Mouse (Mus musculus): Measurements from ENCODE around the gene Plxnc1. TPM values are rescaled to one million over a fixed set of nuclear protein-coding genes. Genes with fewer than 3 reads are reported as not detected.

Plxnc1 gene
- 4.5 and 9.4 TPM in 2 replicates for total RNA-seq (2014; rRNA removed; ENCODE audit: low replicate concordance)
- 1.4 and 1.5 TPM in 2 replicates for polyA plus RNA-seq (2015; fragmentation: Nextera tagmentation; extraction: Ambion mirVana)

DNA sequence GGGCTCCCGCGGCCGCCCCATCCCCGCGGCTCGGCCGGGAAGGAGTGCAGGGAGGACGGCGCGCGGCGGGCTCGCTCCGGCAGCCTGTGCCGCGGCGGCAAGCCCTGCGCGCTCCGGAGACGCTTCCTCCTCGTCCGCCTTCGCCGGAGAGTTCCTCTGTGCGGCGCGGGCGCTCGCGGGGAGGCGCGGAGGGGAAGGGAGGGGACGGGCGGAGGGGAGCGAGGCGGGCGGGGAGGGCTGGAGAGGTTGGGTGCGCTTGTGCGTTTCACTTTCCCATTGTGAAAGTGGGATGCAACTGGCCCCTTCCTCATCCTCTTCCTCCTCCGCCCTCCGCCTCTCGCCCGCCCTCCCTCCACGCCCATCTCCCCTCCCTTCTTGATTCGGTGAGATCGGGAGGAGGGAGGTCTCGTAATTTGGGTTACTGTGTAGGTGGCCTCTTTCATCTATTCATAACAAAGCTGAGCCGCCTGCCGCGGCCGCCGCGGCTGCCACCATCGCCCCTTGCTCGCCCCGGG is at the start of gene Plxnc1:
Gene Plxnc1 (minus strand): TSS at position 145 of the 515 bp plus-strand sequence.
- TF ChIP-seq CTCF (IDR thresholded peaks at IDR 0.05; ENCODE audit: low read depth) (no peak), EP300 (IDR thresholded peaks at IDR 0.05; ENCODE audit: low read depth) (no peak)
- H3K9me3 ChIP-seq (replicated peaks; ENCODE audit: control insufficient read depth, low read length) = no peaks in the 10 kb centered on the region

DNA sequence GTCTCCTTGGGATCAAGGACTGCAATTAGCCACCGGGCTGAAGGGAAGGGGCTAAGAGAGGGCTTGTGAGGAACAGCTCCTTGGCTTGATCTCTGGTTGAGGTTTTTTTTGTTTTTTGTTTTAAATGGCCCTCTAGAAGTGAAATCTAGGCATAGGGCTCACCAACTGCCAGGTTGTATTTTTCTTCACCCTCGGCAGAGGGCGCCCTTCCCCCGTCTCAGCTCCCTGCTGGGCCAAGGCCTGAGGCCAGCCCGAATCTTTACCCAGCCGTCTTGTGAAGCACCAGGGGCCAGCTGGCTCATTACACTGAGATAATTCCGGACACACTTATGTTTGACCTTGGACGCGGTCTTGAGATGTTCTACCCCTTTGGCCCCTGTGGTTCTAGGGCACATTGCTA is 47.5 kb upstream of the Plxnc1 start:
- TF ChIP-seq CTCF (IDR thresholded peaks at IDR 0.05; ENCODE audit: low read depth) = peak; percentile 82
- TF ChIP-seq EP300 (IDR thresholded peaks at IDR 0.05; ENCODE audit: low read depth) = 0 out of 2 replicates have a peak, but pooled peaks have one; percentile 29
- DNase-seq (ENCODE audit: low spot score) (peak; percentile 91), ATAC-seq (ENCODE audit: insufficient read depth, low read depth) (peak; percentile 53)
- Histone ChIP-seq H3K36me3 (replicated peaks; ENCODE audit: control insufficient read depth, insufficient read depth, low read length) (no peaks in the 10 kb centered on the region), H3K4me3 (ENCODE audit: low read depth, low read length) (peak overlapping the region; percentile 25; the same call in 1 of the 2 replicates), H3K9ac (replicated peaks; ENCODE audit: low read depth, low read length) (no peak overlapping the region), H3K4me1 (ENCODE audit: control insufficient read depth, insufficient read depth) (peaks cover 5% of the 10 kb centered on the region), H3K9me3 (replicated peaks; ENCODE audit: control insufficient read depth, low read length) (no peaks in the 10 kb centered on the region), H3K27me3 (ENCODE audit: control insufficient read depth, insufficient read depth, low read length) (no peaks in the 10 kb centered on the region), H3K27ac (ENCODE audit: low read depth) (peak overlapping the region; percentile 92), H3K4me2 (ENCODE audit: low read depth, low read length) (peak overlapping the region; percentile 55)
- 11% methylated on average over 9 of the region's 9 CpGs for WGBS

More for the DNA sequence above, at the start of gene Plxnc1:
- H3K4me2 ChIP-seq (ENCODE audit: low read depth, low read length) = peak within 1 kb of the TSS; percentile 99
- H3K27me3 ChIP-seq (ENCODE audit: control insufficient read depth, insufficient read depth, low read length) = peaks cover 55% of the 10 kb centered on the region
- under 1% methylated on average over 13 of the region's 57 CpGs for WGBS
- H3K9ac ChIP-seq (replicated peaks; ENCODE audit: low read depth, low read length) = peak within 1 kb of the TSS; percentile 61
- H3K4me3 ChIP-seq (ENCODE audit: low read depth, low read length) = peak within 1 kb of the TSS; percentile 82
- no peaks in the 10 kb centered on the region for H3K36me3 ChIP-seq (replicated peaks; ENCODE audit: control insufficient read depth, insufficient read depth, low read length)
- DNase-seq (ENCODE audit: low spot score) = peak; percentile 36
- peak within 1 kb of the TSS; percentile 18; the same call in 1 of the 2 replicates for H3K27ac ChIP-seq (ENCODE audit: low read depth)
- ATAC-seq (ENCODE audit: insufficient read depth, low read depth) = peak; percentile 45
- peaks cover 15% of the 10 kb centered on the region for H3K4me1 ChIP-seq (ENCODE audit: control insufficient read depth, insufficient read depth)

GRCm38 (mm10) chr10:94991564-94992097 is 47.0 kb upstream of the Plxnc1 start:
- Histone ChIP-seq H3K9ac (replicated peaks; ENCODE audit: low read depth, low read length) (peak overlapping the region; percentile 31), H3K4me1 (ENCODE audit: control insufficient read depth, insufficient read depth) (peaks cover 5% of the 10 kb centered on the region), H3K4me3 (ENCODE audit: low read depth, low read length) (peak overlapping the region; percentile 25), H3K27me3 (ENCODE audit: control insufficient read depth, insufficient read depth, low read length) (no peaks in the 10 kb centered on the region), H3K9me3 (replicated peaks; ENCODE audit: control insufficient read depth, low read length) (no peaks in the 10 kb centered on the region), H3K4me2 (ENCODE audit: low read depth, low read length) (peak overlapping the region; percentile 55), H3K36me3 (replicated peaks; ENCODE audit: control insufficient read depth, insufficient read depth, low read length) (no peaks in the 10 kb centered on the region), H3K27ac (ENCODE audit: low read depth) (peak overlapping the region; percentile 92)
- WGBS = 11% methylated on average over 17 of the region's 17 CpGs
- peak; percentile 44 for ATAC-seq (ENCODE audit: insufficient read depth, low read depth)
- DNase-seq (ENCODE audit: low spot score) = peak; percentile 84
- TF ChIP-seq CTCF (IDR thresholded peaks at IDR 0.05; ENCODE audit: low read depth) (peak; percentile 73), EP300 (IDR thresholded peaks at IDR 0.05; ENCODE audit: low read depth) (peak; percentile 19; the same call in 1 of the 2 replicates)

GRCm38 (mm10) chr10:94990768-94991563 is 46.3 kb upstream of the Plxnc1 start:
- no peak for TF ChIP-seq CTCF (IDR thresholded peaks at IDR 0.05; ENCODE audit: low read depth)
- TF ChIP-seq EP300 (IDR thresholded peaks at IDR 0.05; ENCODE audit: low read depth) = peak; percentile 92
- DNase-seq (ENCODE audit: low spot score) (peak; percentile 95), ATAC-seq (ENCODE audit: insufficient read depth, low read depth) (peak; percentile 89)
- no peaks in the 10 kb centered on the region for H3K36me3 ChIP-seq (replicated peaks; ENCODE audit: control insufficient read depth, insufficient read depth, low read length)
- H3K4me2 ChIP-seq (ENCODE audit: low read depth, low read length) = peak overlapping the region; percentile 55
- peak overlapping the region; percentile 25 for H3K4me3 ChIP-seq (ENCODE audit: low read depth, low read length)
- WGBS = 10% methylated on average over 17 of the region's 17 CpGs
- peak overlapping the region; percentile 92 for H3K27ac ChIP-seq (ENCODE audit: low read depth)
- no peaks in the 10 kb centered on the region for H3K27me3 ChIP-seq (ENCODE audit: control insufficient read depth, insufficient read depth, low read length)
- H3K9ac ChIP-seq (replicated peaks; ENCODE audit: low read depth, low read length) = peak overlapping the region; percentile 31
- H3K4me1 ChIP-seq (ENCODE audit: control insufficient read depth, insufficient read depth) = peaks cover 5% of the 10 kb centered on the region
- H3K9me3 ChIP-seq (replicated peaks; ENCODE audit: control insufficient read depth, low read length) = no peaks in the 10 kb centered on the region

DNA sequence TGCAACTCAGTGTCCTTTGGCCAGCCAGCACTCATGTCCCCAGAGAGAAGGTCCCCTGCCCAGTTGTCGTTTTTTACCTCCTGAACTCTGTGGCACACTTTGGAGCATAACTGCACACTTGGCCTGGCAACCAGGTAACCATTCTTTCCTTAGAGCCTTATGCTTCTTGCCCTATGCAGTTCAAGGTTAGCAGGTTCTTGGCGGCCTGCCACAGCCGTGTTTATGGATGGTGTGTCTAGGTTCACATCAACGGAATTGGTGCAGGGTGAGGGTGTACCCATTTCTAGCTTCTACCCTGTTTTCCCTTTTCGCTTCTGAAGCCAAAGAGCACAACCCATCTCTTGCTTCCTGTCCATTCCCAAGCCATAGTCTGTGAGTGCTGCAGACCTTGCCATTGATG is 44.7 kb upstream of the Plxnc1 start:
- TF ChIP-seq EP300 (IDR thresholded peaks at IDR 0.05; ENCODE audit: low read depth) (no peak), CTCF (IDR thresholded peaks at IDR 0.05; ENCODE audit: low read depth) (no peak)
- H3K9ac ChIP-seq (replicated peaks; ENCODE audit: low read depth, low read length) = no peak overlapping the region
- H3K36me3 ChIP-seq (replicated peaks; ENCODE audit: control insufficient read depth, insufficient read depth, low read length) = no peaks in the 10 kb centered on the region
- no peaks in the 10 kb centered on the region for H3K9me3 ChIP-seq (replicated peaks; ENCODE audit: control insufficient read depth, low read length)
- ATAC-seq (ENCODE audit: insufficient read depth, low read depth) = no peak
- no peak overlapping the region for H3K4me3 ChIP-seq (ENCODE audit: low read depth, low read length)
- WGBS = 75% methylated on average over 5 of the region's 5 CpGs
- H3K4me2 ChIP-seq (ENCODE audit: low read depth, low read length) = no peak overlapping the region
- H3K27me3 ChIP-seq (ENCODE audit: control insufficient read depth, insufficient read depth, low read length) = no peaks in the 10 kb centered on the region
- no peak overlapping the region for H3K27ac ChIP-seq (ENCODE audit: low read depth)
- DNase-seq (ENCODE audit: low spot score) = no peak
- H3K4me1 ChIP-seq (ENCODE audit: control insufficient read depth, insufficient read depth) = peaks cover 5% of the 10 kb centered on the region

All from heart, postnatal 0 days (tissue).